Mouse (Mus musculus) T-helper 1 cell (primary cell): ENCODE results near the gene Tnfsf13.
"Not testable (repeated sequence)": the region's sequence is repeated elsewhere in the genome, so short reads cannot be mapped to it uniquely, and the experiment has no call there.

Source experiments
- in situ Hi-C: fragments of 300-600 bp; cut with MboI, MseI; formaldehyde crosslinking; loops from one replicate; pipeline ENCODE4 v1.15.1; 2025; ENCODE audit warnings: high pct_unique_total_duplicates

The Tnfsf13 gene

DNA sequence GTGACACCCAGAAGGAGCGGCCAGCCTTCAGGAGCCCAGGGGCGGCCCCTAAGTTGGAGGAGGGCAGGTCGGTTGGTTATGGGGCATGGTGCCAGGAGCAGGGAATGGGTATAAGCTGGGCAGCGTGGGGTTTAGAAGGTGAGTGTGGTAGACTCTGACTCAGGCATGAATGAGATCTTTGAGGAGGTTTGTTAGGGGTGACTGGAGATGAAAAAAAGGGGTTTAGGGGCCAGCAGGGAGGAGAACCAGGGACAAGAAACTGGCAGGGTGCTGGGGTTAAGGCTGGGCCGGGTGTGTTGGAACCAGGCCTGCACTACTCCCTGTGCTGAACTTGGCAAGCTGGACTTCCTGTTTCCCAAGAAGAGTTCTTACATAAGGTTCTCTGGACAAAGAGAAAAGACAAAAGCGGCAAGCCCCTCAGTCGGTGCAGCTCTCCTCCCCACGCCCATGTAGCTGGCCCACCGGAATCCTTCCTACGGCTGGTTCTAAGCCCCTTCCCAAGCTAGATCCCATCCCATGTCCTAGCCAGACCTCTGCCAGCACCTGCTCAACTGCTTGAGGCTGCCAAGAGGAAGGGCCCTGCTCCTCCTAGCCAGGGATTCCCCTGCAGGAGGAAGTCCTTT lies at the start of gene Tnfsf13:
TSS of gene Tnfsf13 (minus strand) at position 259 of the 623 bp plus-strand sequence.
- in situ Hi-C loops: loop anchor here (5.0 kb wide), 1 partner anchor 42 kb away; no protein-coding TSS in a partner anchor

DNA sequence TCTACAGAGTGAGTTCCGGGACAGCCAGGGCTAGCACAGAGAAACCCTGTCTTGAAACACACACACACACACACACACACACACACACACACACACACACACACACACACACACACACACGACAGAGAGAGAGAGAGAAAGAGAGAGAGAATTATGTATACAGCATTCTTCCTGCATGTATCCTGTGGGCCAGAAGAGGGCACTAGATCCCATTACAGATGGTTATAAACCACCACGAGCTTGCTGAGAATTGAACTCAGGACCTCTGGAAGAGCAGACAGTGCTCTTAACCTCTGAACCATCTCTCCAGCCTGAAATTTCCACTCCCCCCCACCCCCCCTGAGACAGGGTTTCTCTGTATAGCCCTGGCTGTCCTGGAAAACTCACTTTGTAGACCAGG lies 45.8 kb upstream of the Tnfsf13 start:
- in situ Hi-C loops: not testable (repeated sequence)

DNA sequence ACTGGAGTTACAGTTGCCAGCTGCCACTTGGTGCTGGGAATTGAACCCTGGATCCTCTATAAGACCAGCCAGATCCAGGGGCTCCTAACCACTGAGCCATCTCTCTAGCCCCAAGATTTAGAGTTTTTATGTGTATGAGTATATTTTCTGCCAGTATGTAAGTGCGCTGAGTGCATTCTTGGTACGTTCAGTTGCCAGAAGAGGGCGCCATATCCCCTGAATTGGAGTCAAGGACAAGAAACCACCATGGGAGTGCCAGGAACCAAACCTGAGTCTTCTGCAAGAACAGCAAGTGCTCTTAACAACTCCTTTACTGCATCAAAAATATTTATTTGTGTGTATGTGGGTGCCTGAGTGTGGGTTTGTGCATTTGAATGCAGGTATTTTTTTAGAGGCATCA lies 43.5 kb upstream of the Tnfsf13 start:
- in situ Hi-C loops: loop anchor here (5.0 kb wide), 2 partner anchors 42 to 148 kb away; partner anchors contain the start of genes Tmem95 and Tnfsf13

DNA sequence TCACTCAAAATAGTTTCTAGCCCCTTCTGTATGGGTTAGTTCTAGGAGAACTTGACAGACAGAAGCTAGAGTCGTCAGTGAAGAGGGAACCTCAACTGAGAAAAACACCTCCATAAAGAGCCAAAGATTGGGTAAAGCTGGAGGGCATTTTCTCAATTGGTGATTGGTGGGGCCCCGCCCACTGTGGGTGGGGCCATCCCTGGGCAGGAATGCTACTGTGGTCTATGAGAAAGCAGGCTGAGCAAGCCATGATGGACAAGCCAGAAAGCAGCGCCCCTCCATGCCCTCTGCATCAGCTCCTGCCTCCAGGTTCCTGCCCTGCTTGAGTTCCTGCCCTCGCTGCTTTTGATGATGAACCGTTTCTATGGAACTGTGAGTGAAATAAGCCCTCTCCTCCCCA lies 40.4 kb upstream of the Tnfsf13 start:
- in situ Hi-C loops: loop anchor here (5.0 kb wide), 2 partner anchors 39 to 151 kb away; partner anchors contain the start of genes Tmem95 and Tnfsf13

DNA sequence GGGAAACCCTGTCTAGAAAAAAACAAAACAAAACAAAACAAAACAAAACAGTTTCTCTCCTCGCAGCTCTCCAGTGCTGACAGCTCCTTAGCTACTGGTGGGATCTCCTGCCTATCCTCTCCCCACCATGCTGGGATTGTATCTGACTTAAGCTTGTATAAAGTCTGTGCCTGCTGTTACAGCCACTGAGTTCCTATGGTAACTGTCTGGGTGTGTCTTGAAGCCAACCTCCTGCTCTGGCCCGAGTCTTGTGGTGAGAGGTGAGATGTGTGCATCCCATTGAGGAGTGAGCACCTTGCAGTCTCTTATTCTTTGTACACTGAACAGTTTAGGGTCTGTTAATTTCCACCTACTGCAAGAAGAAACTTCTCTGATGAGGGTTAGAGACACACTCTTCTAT lies 37.5 kb upstream of the Tnfsf13 start:
- in situ Hi-C loops: no loop called here

DNA sequence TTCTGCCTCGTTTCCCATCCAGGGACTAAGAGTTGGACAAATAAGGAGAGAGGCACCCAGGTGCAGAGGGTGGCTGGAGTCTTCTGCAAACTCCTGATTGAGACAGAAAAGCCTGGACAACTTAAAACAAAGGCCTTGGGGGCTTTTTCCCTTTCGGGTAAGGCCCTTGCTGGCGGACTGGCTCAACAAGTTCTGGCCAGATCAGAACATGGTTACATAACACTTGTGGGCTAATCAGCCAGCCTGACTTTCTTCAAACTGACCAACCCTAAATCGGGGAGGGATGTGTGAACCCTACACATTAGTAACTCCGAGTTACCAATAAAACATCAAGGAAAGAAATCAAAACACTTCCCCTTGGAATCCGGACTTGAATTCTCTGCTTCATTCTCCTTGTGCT lies 35.3 kb upstream of the Tnfsf13 start:
- in situ Hi-C loops: no loop called here

DNA sequence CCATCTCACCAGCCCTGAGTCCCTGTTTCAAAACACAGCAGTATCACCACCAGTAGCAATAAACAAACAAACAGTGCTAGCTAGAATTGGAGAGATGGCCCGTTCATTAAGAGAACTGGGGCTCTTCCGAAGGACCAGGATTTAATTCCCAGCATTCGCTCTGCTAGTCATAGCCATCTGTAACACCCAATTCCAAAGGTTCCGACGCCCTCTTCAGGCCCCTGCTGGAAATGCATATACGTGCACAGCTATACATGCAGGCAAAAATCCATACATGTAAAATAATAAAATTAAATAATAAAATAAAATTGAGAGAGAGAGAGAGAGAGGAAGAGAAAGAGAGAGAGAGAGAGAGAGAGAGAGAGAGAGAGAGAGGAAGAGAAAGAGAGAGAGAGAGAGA lies 33.8 kb upstream of the Tnfsf13 start:
- in situ Hi-C loops: no loop called here

DNA sequence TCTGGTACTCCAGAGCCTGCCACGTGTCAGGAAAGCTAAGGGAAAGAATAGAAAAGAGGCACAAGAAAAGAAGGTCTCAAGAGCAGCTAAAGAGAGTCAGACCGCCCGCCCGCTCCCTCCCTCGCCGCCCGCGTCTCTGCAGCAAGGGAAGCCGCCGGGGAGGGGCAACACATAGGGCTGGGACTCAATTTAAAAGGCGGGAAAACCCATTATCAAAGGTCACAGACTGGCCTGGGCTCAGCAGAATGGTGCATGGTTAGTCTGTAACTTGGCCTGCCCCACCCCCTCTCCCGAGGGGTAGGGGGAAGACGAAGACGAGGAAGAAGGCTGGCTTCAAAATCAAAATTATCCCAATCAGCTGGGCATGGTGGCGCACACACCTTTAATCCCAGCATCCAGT lies 33.1 kb upstream of the Tnfsf13 start:
- in situ Hi-C loops: no loop called here

DNA sequence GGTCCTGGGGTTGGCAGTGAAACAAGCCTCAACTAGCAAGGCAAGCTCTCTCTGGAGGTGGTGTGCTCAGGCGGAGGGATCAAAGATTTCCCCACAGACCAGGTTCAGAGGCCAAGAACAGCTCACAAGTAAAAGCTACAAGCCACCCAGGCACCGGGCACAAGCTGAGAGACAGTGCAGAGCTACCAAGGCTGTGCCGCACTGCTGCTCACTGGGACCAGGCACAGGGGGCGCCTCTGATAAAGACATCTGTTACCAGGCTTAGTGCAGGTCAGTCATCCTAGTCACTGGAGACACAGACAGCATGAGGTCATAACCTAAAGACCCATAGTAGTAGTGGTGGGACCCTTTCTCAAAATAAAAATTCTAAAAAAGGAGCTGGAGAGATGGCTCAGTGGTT lies 31.4 kb upstream of the Tnfsf13 start:
- in situ Hi-C loops: no loop called here

DNA sequence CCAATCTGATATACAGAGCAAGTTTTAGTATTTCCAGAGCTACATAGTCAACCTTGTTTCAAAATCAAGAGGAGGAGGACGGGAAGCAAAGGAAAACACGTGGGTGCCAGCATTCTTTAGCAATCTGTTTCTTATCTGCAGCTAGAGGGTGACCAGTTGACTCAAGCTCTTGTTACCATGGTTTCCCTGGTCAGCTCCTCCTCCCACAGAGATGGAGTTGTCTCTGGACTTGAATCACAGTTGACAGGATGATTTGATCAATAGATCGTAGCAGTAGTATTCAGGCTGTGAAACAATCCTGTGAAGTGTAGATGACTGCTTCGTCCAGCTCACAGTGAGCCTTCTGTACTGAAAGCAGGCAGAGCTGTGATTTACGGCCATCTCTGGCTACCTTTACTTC lies 30.3 kb upstream of the Tnfsf13 start:
- in situ Hi-C loops: no loop called here

DNA sequence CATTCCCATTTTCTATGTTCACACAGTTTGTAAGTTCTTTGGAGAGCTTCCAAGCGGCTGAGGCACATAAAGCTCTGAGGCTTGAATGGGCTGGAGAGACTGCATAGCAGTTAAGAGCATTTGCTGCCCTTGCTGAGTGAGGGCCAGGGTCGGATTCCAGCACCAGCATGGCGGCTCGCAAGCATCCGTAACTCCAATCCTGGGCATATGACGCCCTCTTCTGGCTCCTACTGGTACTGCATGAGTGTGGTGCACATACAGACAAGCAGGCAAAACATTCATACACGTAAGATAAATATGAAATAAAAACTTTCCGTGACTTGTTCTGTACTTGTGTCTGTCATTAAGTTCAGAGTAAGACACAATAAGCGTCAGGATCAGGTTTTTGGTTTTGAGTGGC lies 29.9 kb upstream of the Tnfsf13 start:
- in situ Hi-C loops: no loop called here

DNA sequence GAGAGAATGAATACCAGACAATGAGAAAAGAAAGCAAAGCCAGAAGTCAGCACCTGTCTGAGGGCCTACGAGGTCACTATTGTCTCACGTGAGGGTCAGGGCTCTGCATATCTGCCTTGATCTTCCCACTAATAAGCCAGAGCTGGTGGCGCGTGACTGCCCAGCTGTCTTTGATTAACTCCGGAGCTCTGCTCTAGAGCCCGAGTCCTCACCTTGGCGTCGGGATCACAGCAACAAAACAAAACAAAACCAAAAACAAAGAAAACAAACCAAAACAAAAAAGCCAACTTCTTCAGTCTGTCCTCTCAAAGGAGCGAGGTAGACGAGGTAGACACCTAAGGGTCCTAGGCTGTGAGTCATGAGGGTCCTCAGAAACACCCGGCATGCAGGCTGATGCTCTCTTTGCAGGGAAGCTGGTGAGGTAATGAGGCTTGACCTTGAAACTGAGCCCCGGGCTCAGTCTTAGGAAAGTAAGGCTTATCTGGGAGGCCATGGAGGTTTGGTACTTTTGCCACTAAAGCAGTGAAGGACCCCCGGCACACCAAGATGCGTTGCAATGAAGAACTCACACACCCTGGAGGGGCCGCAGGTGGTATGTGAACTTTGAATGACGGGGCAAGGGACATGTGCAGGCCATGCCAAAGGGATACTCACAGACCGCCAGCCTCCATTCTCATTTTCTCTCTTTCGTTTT lies 29.2 kb upstream of the Tnfsf13 start:
- in situ Hi-C loops: no loop called here

DNA sequence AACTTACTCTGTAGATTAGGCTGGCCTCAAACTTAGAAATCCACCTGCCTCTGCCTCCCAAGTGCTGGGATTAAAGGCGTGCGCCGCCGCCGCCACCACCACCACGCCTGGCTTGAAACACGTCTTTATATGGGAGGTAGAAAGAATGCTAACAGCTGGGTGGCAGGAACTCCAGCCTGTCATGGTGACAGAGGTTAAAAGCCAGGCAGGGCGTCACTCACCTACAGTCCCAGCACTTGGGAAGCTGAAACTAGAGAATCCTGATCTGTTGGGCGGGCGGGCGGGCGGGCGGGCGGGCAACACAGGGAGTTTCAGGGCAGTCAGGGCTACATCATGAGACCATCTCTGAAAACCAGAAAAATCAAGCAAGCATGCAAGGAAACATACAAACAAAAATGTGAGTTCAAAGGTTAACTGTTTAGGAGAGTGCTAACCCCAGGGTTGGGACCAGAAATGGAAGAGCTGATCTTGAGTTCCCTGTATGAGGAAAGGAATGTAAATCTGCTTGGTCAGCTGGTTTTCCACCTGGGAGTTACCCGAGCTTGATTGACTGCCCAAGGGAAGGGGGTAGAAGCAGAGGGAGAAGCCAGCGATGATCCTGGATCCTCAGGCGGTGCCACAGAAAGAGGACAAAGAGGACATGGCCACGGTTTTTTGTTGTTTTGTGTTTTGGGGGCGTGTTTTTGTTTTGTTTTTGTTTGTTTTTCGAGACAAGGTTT lies 27.5 kb upstream of the Tnfsf13 start:
- in situ Hi-C loops: no loop called here

DNA sequence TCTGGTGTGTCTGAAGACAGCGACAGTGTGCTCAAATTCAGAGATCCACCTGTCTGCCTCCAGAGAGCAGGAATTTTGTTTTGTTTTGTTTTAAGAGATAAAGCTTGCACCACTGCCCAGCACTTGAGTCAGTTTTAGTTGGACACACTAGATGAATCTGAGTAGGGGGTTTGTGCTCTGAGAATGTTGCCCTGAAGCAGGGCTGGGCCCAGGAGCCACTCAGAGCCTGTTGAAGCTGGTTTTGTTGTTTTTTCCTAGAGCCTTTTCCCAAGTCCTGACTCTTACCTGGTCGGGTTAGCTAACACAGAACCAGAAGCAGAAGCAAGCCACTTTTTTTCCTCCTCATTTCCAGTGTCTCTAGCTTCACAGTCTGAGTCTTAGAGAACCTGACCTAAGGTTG lies 25.5 kb upstream of the Tnfsf13 start:
- in situ Hi-C loops: no loop called here

DNA sequence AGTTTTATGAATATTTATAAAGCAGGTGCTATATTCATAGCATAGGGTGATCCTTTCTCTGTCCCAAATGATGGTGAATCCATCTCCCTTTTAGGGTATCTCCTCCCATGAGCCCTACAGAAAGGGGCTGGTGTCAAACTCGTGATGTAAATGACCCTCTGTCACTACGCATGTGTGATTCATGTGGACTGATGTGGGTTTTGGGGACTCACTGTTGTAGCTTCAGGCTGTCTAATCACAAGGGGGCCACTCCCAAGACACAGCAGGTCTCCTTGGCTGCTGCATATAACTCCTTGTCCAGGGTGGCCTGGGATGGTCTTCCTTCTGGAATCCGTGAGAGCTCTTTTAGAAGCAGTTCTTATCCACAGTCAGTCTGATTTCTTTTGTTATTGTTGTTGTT lies 24.9 kb upstream of the Tnfsf13 start:
- in situ Hi-C loops: no loop called here

DNA sequence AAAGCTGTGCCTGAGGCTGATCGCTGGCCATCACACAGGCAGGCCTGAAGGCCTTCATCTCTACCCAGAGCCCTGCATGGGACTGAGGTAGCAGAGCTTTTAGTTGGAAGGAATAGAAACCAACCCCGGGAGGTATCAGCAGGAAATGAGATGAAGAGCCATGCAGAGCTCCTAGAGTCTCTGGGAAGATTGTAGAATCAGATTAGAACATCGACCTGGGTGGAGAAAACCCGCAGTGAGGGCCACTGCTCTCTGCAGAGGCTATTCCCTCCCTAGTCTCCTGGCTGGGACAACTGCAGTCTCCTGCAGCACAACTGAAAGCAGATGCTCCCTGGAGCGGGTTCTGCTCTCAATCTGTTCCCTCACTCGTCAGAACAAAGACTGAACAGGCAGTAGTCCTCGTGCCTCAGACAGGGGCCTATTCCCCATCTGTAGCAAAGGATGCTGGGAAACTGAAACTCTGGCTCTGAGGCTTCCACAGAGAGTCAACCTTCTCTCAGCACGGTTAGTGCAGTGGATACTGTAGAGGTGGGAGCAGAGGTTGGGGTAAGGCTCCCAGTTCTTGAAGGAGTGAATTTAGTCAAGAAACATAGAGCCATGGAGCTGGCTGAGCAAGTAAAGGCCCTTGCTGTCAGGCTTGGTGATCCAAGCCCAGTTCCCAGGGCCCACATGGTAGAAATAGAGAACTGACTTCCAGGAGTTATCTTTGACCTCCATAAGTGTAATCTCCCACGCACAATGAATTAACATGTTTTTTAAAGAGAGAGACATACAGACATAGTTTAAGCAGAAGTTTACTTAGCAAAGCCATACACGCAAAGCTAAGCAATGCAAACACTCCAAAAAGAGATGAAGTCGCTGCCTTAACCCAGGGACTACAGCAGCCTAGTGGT lies 24.2 kb upstream of the Tnfsf13 start:
- in situ Hi-C loops: no loop called here

DNA sequence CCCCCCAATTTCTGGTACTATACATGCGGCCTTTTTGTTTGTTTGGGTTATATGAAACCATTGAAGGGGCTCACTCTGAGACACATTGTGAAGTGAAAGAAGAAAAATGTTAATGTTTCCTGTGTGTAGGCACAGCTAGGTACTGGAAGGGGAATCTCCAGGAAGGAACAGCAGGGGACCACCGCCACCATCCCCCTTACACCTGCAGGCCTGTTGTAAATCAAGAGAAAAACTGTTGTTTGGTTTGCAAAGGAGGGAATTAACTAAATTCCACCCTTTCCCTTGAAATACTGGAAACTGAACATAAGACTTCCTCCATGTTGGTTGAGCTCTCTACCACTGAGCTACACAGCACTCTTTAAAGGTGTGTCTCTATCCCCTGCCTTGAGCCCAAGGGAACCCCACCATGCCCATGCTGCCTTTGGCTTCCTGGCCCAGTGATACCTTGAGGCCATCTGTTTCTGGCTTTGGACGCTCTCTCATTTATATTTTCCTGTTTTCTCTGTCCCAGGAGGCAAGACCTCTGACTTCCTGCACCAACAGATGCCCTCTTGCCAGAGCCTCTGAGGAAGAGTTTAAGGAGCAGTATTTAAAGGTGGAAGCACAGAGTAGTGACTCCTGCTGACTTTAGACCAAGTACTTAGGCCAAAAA lies 23.2 kb upstream of the Tnfsf13 start:
- in situ Hi-C loops: no loop called here

DNA sequence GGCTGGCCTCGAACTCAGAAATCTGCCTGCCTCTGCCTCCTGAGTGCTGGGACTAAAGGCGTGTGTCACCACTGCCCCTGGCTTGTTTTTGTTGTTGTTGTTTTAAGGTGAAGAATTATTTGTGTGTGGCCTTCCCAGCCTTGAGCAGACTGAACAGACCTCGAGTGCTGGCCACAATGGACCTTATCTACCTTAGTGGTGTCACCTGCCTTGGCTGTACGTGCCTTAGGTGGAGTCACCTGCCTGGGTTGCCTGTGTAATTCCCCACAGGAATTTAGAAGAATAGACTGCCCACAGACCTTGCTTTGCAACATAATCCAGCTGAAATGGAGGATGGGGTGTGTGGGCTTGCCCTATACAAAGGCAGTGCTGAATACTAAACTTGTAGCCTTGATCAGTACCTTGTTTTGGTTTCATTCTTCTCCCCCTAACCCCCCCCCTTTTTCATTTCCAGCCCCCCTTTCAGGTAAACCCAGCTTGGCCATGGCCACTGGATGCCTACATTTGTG lies 22.3 kb upstream of the Tnfsf13 start:
- in situ Hi-C loops: no loop called here

DNA sequence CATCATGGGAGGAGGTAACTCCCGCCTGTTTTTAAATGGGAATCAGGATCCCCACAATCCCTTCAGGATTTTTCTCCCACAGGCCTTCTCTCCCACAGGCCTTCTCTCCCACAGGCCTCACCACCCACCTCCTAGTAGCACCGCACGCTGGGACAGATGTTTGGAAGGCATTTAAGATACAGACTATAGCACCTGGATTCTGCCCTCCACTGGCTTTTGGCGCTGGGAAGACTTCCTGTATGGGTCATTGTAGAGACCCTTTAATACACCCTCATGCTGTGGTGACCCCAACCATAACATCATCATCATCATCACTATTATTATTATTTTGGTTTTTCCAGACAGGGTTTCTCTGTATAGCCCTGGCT lies 21.9 kb upstream of the Tnfsf13 start:
- in situ Hi-C loops: no loop called here

DNA sequence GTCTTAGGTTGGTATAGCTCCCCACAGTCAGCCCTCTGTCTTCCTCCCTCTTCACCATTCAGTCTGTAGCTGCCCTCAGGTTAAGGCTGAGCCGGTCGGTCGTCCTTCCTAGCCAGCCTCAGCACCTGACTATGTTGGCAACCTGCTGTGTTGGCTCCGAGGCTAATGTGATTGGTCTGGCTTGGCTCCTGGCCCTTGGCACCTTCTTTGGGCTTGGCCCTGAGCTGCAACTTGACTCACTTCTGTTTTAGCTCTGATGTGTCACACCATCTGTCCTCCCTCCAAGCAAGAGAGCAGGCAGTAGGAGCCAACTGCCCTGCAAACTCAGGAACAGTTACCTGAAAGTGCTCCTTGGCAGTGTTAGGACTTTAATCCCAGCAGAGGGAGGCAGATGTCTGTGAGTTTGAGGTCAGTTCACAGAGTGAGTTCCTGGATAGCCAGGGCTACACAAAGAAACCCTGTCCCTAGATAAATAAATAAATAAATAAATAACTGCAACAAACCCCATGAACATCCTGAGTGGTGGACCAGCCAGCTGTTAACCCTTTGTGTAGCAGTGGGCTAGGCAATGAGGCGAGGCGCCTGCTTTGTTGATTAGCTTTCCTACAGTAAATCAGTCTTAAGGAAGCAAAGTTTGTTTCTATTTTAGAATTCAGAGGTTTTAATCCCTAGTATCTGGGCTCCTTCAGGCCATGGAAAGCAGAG lies 21.3 kb upstream of the Tnfsf13 start:
- in situ Hi-C loops: no loop called here
